In genomic region chr3:107332127-107332959, GRCm38 (mm10) we compare ENCODE assay signal across 7 mouse cellular contexts. TPM values are rescaled to one million over a fixed set of nuclear protein-coding genes. Genes with fewer than 3 reads are reported as not detected.
DNase-seq lines count a peak whose midpoint lies in the region; ATAC-seq lines count a peak whose summit lies in the region.

No protein-coding gene starts in this region.

- peaks cover 42% of the 10 kb centered on the region for H3K4me1 ChIP-seq in hindbrain, embryonic 15.5 days (replicated peaks)
- H3K4me1 ChIP-seq in midbrain, embryonic 10.5 days, result peaks cover 56% of the 10 kb centered on the region

- intact Hi-C loops in left cerebral cortex, postnatal 10 days (cut with DNase I), result no loop called here

- H3K9me3 ChIP-seq in hindbrain, embryonic 15.5 days, result no peaks in the 10 kb centered on the region
- H3K9me3 ChIP-seq in midbrain, embryonic 10.5 days (replicated peaks), result no peaks in the 10 kb centered on the region

- H3K36me3 ChIP-seq in hindbrain, embryonic 15.5 days, result 0 out of 2 replicates have a peak, but pooled peaks cover 4% of the 10 kb centered on the region
- peaks cover 41% of the 10 kb centered on the region for H3K36me3 ChIP-seq in midbrain, embryonic 10.5 days
- H3K36me3 ChIP-seq in splenic B cell, adult 2 months (ENCODE audit: control insufficient read depth, insufficient read depth, low read length, poor library complexity, severe bottlenecking), result no peaks in the 10 kb centered on the region; the same call in 1 of the 2 replicates

- H3K27me3 ChIP-seq in hindbrain, embryonic 15.5 days, result no peaks in the 10 kb centered on the region
- H3K27me3 ChIP-seq in midbrain, embryonic 10.5 days (ENCODE audit: low read depth, poor library complexity, severe bottlenecking), result no peaks in the 10 kb centered on the region
- no peaks in the 10 kb centered on the region for H3K27me3 ChIP-seq in splenic B cell, adult 2 months (ENCODE audit: control insufficient read depth, insufficient read depth, low read length, poor library complexity, severe bottlenecking)

- ATAC-seq in hindbrain, embryonic 15.5 days (ENCODE audit: low FRiP score, low read depth), result no peak

- DNase-seq in Muller cell, postnatal 12 days (ENCODE audit: inconsistent ontology term), result peak; percentile 77
- DNase-seq in c-Kit-negative CD71-positive TER-119-positive erythroid progenitor cells, embryonic 14.5 days (ENCODE audit: low read depth, low spot score), result peak; percentile 37
- peak; percentile 41 to 64 for DNase-seq in frontal cortex, adult 2 months (ENCODE audit: extremely low spot score in 1 of 2, low spot score in 1 of 2)
- peak; percentile 31 to 79 for DNase-seq in left cerebral cortex, postnatal 10 days (ENCODE audit: extremely low spot score in 1 of 2, low spot score in 2 of 2)
- peak; percentile 57 for DNase-seq in midbrain, embryonic 10.5 days (ENCODE audit: low spot score)
- peak; percentile 48 for DNase-seq in splenic B cell, adult 2 months (ENCODE audit: low read depth, low spot score)

- under 1% methylated on average over 75 of the region's 75 CpGs for WGBS in hindbrain, embryonic 15.5 days
- WGBS in midbrain, embryonic 10.5 days, result under 1% methylated on average over 75 of the region's 75 CpGs

- peak overlapping the region; percentile 89 for H3K4me2 ChIP-seq in hindbrain, embryonic 15.5 days

- H3K27ac ChIP-seq in hindbrain, embryonic 15.5 days (replicated peaks), result peak overlapping the region; percentile 89
- H3K27ac ChIP-seq in midbrain, embryonic 10.5 days (replicated peaks), result peak overlapping the region; percentile 97

- peak overlapping the region; percentile 67 for H3K9ac ChIP-seq in hindbrain, embryonic 15.5 days

- peak overlapping the region; percentile 86 for H3K4me3 ChIP-seq in hindbrain, embryonic 15.5 days
- peak overlapping the region; percentile 98 for H3K4me3 ChIP-seq in midbrain, embryonic 10.5 days

RNA-seq across cellular contexts. Expression of gene Rbm15, which starts 1.1 kb away (rescaled TPM):
- 5.3 and 5.9 TPM in 2 replicates for polyA plus RNA-seq in frontal cortex, adult 2 months (2012; rRNA removed)
- polyA plus RNA-seq in hindbrain, embryonic 15.5 days (2015; fragmentation: Nextera tagmentation; extraction: Ambion mirVana), result 6.9 and 7.5 TPM in 2 replicates
- total RNA-seq in left cerebral cortex, postnatal 10 days (2021), result 10 to 100 TPM; 21.3 to 23.3 TPM
- polyA plus RNA-seq in midbrain, embryonic 10.5 days (2016; fragmentation: Nextera tagmentation; extraction: Ambion mirVana), result 17.8 and 18.2 TPM in 2 replicates

RNA-seq across cellular contexts. Expression of gene Slc16a4, which starts 41.3 kb away (rescaled TPM):
- 3.3 and 3.4 TPM in 2 replicates for polyA plus RNA-seq in frontal cortex, adult 2 months (2012; rRNA removed)
- polyA plus RNA-seq in hindbrain, embryonic 15.5 days (2015; fragmentation: Nextera tagmentation; extraction: Ambion mirVana), result 2.5 and 2.6 TPM in 2 replicates
- total RNA-seq in left cerebral cortex, postnatal 10 days (2021), result 1 to 10 TPM; 1.8 to 2.3 TPM
- polyA plus RNA-seq in midbrain, embryonic 10.5 days (2016; fragmentation: Nextera tagmentation; extraction: Ambion mirVana), result 1.5 and 2.3 TPM in 2 replicates

RNA-seq across cellular contexts. Expression of gene Lamtor5, which starts 53.7 kb away (rescaled TPM):
- polyA plus RNA-seq in frontal cortex, adult 2 months (2012; rRNA removed), result 117 and 121 TPM in 2 replicates
- polyA plus RNA-seq in hindbrain, embryonic 15.5 days (2015; fragmentation: Nextera tagmentation; extraction: Ambion mirVana), result 176 and 186 TPM in 2 replicates
- total RNA-seq in left cerebral cortex, postnatal 10 days (2021), result 10 to 100 TPM; 57.2 to 63.4 TPM
- 193 and 202 TPM in 2 replicates for polyA plus RNA-seq in midbrain, embryonic 10.5 days (2016; fragmentation: Nextera tagmentation; extraction: Ambion mirVana)
